Mouse (Mus musculus) G1E (cell line): Measurements from ENCODE around the gene Olfr279.

Experiments
- CTCF ChIP-seq: IDR thresholded peaks from 2 replicates; pipeline ENCODE4 v1.5.1; 2012; ENCODE audit warnings: low read depth, low read length, inconsistent platforms, mixed read lengths
- GATA1 ChIP-seq: IDR thresholded peaks from 2 replicates; pipeline ENCODE4 v1.6.1; 2012; ENCODE audit warnings: borderline replicate concordance, low read length, inconsistent platforms, mixed read lengths
- GATA2 ChIP-seq: IDR thresholded peaks from 2 replicates; pipeline ENCODE4 v1.6.1; 2012; ENCODE audit warnings: low read depth, low read length, inconsistent platforms, borderline replicate concordance
- TAL1 ChIP-seq: conservative IDR thresholded peaks from 2 replicates; pipeline ENCODE4 v1.6.1; 2012; ENCODE audit warnings: low read depth, low read length, inconsistent platforms, mixed read lengths

- TF ChIP-seq CTCF (no peak), TAL1 (no peak), GATA1 (no peak), GATA2 (no peak)
Observed at GRCm38 (mm10) chr15:98452288-98452687, 39.9 kb upstream of the Olfr279 start, which contains the start of gene Olfr281.
